Mouse (Mus musculus) small intestine, adult 10 weeks (tissue): ENCODE results near the gene Rrp9. TPM values are rescaled to one million over a fixed set of nuclear protein-coding genes. Genes with fewer than 3 reads are reported as not detected.

Experiments used
- polyA plus RNA-seq: library from polyadenylated mRNA; stranded (reverse); fragments of 350-450 nt; fragmentation: Illumina TruSeq; extraction: RNeasy Lipid Tissue Mini Kit (QIAGEN cat#74804); gene quantifications from one replicate; pipeline ENCODE4 v1.2.3, GENCODE M21; 2014; ENCODE audit warnings: low replicate concordance

The Rrp9 gene
- polyA plus RNA-seq, result not detected

GRCm38 (mm10) chr9:106475663-106476001, at the start of gene Rrp9:
Gene Rrp9, plus strand, starts transcription at chr9:106475963.

DNA sequence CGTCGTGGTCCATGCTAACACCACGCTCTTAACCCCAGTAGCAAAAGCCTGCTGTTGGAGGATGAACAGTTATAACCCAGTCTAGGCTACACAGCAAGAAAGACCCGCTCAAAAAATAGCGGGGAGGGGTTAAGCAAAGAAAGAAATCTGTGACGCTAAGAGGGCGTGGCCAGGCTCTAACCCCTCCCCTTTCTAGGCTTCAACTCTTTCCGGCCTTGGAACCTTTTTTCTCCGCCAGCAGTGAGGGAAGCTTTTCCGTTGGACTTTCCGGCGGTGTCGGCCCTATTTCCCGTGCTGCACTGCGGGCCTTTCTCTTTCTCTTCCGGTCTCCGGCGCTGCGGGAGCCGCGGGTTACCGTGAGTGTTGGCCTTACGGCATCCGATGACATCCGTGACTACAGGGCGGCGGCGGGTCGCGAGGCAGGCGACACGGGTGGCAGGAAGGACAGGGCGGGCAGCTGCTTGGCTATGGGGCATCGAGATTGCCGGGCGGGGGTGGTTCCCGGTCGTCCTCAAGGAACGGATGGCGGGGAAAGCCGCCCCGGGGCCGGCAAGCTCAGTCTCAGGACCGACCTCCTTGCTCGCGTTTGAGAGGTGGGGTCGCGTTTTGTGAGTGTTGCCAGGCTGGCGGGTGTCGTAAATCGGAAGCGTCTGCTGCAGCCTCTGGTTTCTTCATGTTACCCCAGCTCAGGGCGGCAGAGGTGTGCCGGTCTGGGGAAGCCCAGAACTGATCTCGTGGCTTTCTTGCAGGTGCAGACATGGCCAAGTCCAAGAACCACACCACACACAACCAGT, 46.3 kb upstream of the Rrp9 start, which contains the start of gene Rpl29:
TSS of gene Rpl29 (plus strand) at position 234 of the 794 bp plus-strand sequence.

GRCm38 (mm10) chr9:106447348-106447747, 28.4 kb upstream of the Rrp9 start, which contains the start of the genes Abhd14b and Abhd14a:
Gene Abhd14b, plus strand, starts transcription at chr9:106447459.
Gene Abhd14a, minus strand, starts transcription at chr9:106447678.

DNA sequence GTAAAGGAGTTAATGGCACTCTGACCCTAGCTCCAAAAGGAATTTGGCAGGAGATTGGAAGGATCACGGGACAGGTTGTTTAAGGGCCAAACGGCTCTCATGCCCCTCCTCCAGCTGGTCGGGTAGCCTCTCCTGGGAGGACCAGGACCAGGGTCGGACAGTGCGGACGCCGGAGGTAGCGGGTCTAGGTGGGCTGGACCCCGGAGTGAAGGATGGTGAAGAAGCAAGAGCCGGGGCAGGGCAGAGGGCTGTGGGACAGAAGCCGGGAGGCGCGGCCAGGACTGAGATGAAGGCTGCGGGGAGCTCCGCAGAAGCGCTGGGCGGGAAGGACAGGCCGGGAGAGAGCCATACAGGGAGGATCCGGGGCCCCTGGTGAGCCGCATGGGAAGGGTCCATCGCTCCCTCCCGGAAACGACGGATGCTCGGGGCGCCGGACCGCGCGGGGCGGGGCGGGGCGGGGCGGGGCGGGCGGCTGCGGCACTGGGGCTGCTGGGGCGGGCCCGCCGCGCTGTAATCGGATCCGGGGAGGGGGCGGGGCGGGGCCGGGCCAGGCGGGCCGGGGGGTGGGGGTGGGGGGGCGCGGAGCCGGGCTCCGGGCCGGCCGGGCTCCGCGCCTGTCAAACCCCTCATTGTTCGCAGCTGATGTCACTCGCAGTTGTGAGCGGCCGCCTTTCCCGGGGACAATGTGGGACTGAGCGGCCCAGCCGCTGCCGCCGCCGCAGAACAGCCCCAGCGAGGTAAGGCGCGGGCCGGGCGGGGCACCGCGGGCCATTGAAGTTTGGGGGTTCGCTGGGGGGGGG, 22.3 kb upstream of the Rrp9 start, which contains the start of gene Pcbp4:
TSS of gene Pcbp4 (plus strand) at position 21 of the 800 bp plus-strand sequence.

GRCm38 (mm10) chr9:106465571-106466200, 10.1 kb upstream of the Rrp9 start, which contains the start of gene Gpr62:
Gene Gpr62, minus strand, starts transcription at chr9:106465938.

GRCm38 (mm10) chr9:106476924-106477484, 1.2 kb downstream of the Rrp9 start, which contains the start of gene Parp3:
Gene Parp3, minus strand, starts transcription at chr9:106476949.

GRCm38 (mm10) chr9:106499667-106500066, 23.9 kb downstream of the Rrp9 start, which contains the start of gene Iqcf1:
Gene Iqcf1, plus strand, starts transcription at chr9:106499967.

DNA sequence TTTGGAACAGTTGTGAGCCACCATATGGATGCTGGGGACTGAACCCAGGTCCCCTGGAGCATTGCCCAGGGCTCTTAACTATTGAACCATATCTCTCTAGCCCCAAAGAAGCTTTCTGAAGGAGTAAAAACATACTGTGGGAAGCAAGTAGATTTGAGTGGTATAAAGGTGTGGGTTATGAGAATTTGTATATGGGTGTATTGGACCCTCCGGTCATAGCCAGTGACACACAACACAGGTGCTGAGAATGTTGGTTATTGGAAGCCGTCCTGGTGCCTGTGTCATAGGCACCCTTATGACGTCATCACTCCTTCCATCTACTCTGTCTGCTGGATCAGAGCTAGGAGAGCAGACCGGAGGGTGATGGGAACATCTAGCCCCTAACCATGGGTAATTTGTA, 38.5 kb downstream of the Rrp9 start, which contains the start of gene Iqcf5:
TSS of gene Iqcf5 (plus strand) at position 301 of the 400 bp plus-strand sequence.

Other genes starting within 250 kb of the Rrp9 start
- gene Alas1, start 227.3 kb upstream of the Rrp9 start, polyA plus RNA-seq, result 43.5 TPM
- 0.37 TPM for gene Poc1a, start 194.9 kb upstream of the Rrp9 start, polyA plus RNA-seq
- 5.7 TPM for gene Dusp7, start 107.3 kb upstream of the Rrp9 start, polyA plus RNA-seq
- 5.7 TPM for gene Rpl29, start 46.5 kb upstream of the Rrp9 start, polyA plus RNA-seq
- gene Acy1, start 37.6 kb upstream of the Rrp9 start, polyA plus RNA-seq, result 7.4 TPM
- gene Abhd14b, start 28.5 kb upstream of the Rrp9 start, polyA plus RNA-seq, result 12.4 TPM
- 1.6 TPM for gene Abhd14a, start 28.3 kb upstream of the Rrp9 start, polyA plus RNA-seq
- gene Pcbp4, start 22.7 kb upstream of the Rrp9 start, polyA plus RNA-seq, result 0.63 TPM
- gene Gpr62, start 10.0 kb upstream of the Rrp9 start, polyA plus RNA-seq, result not detected
- 5.5 TPM for gene Parp3, start 986 bp downstream of the Rrp9 start, polyA plus RNA-seq
- not detected for gene Iqcf1, start 24.0 kb downstream of the Rrp9 start, polyA plus RNA-seq
- not detected for gene Iqcf5, start 38.6 kb downstream of the Rrp9 start, polyA plus RNA-seq
- gene Iqcf3, start 85.7 kb downstream of the Rrp9 start, polyA plus RNA-seq, result 1.5 TPM
- gene Iqcf4, start 95.0 kb downstream of the Rrp9 start, polyA plus RNA-seq, result not detected
- not detected for gene Iqcf6, start 150.6 kb downstream of the Rrp9 start, polyA plus RNA-seq
- not detected for gene Grm2, start 180.1 kb downstream of the Rrp9 start, polyA plus RNA-seq
- 3.5 TPM for gene Tex264, start 210.0 kb downstream of the Rrp9 start, polyA plus RNA-seq